Mouse (Mus musculus): ENCODE results near the gene Ccrl2. TPM values are rescaled to one million over a fixed set of nuclear protein-coding genes. Genes with fewer than 3 reads are reported as not detected.
A peak's percentile ranks its signal among the peaks of the same experiment; 100 is the strongest.

Ccrl2 gene
- total and polyA plus RNA-seq, 3 experiments = 0.19 to 0.75 TPM; not detected in 1

- TF ChIP-seq TAL1 (IDR thresholded peaks at IDR 0.05; ENCODE audit: low read length) = no peak
- no peak for TF ChIP-seq GABPA (IDR thresholded peaks at IDR 0.05; ENCODE audit: low read depth, low read length)
- no peak for TF ChIP-seq POLR2AphosphoS2 (IDR thresholded peaks at IDR 0.05; ENCODE audit: low read length)
- no peak for TF ChIP-seq CHD1 (IDR thresholded peaks at IDR 0.05; ENCODE audit: low read depth, low read length)
- no peak for TF ChIP-seq E2F4 (IDR thresholded peaks at IDR 0.05; ENCODE audit: borderline replicate concordance, low read depth, low read length)
- TF ChIP-seq TCF12 (IDR thresholded peaks at IDR 0.05; ENCODE audit: low read depth, low read length) = no peak
- no peak for TF ChIP-seq CTCF (IDR thresholded peaks at IDR 0.05 in 2 of 3, conservative IDR thresholded peaks at IDR 0.05 in 1 of 3; ENCODE audit: control insufficient read depth in 1 of 3, insufficient read depth in 1 of 3, low read depth in 2 of 3, low read length in 3 of 3, poor library complexity in 1 of 3, severe bottlenecking in 1 of 3)
- no peak for TF ChIP-seq SIN3A (IDR thresholded peaks at IDR 0.05; ENCODE audit: low read length)
- TF ChIP-seq SMC3 (IDR thresholded peaks at IDR 0.05; ENCODE audit: low read depth, low read length) = no peak
- no peak for TF ChIP-seq MEF2A (IDR thresholded peaks at IDR 0.05; ENCODE audit: extremely low read depth, insufficient replicate concordance, low read depth, low read length, poor library complexity, severe bottlenecking)
- TF ChIP-seq USF1 (IDR thresholded peaks at IDR 0.05; ENCODE audit: low read depth, low read length) = no peak
- no peak for TF ChIP-seq GATA1 (IDR thresholded peaks at IDR 0.05; ENCODE audit: low read depth, low read length)
- TF ChIP-seq MYB (IDR thresholded peaks at IDR 0.05; ENCODE audit: low read depth, low read length) = no peak
- no peaks in the 10 kb centered on the region for H3K9me3 ChIP-seq (replicated peaks; ENCODE audit: insufficient read depth, low read length)
- H3K27me3 ChIP-seq (ENCODE audit: control insufficient read depth in 1 of 2, insufficient read depth in 2 of 2, low read length in 2 of 2) = no peaks in the 10 kb centered on the region
- no peak overlapping the region for H3K9ac ChIP-seq (ENCODE audit: control insufficient read depth, low read depth, low read length, poor library complexity, severe bottlenecking)
- H3K4me1 ChIP-seq (ENCODE audit: control insufficient read depth in 1 of 2, insufficient read depth in 2 of 2, low read length in 2 of 2) = no peaks in the 10 kb centered on the region; a peak in 1 of 4 replicates
- no peaks in the 10 kb centered on the region for H3K79me2 ChIP-seq (ENCODE audit: control insufficient read depth, insufficient read depth, low read length, poor library complexity)
- DNase-seq (ENCODE audit: low read depth, low spot score) = peak; percentile 24
- no peaks in the 10 kb centered on the region for H3K36me3 ChIP-seq (ENCODE audit: control insufficient read depth in 1 of 2, insufficient read depth in 2 of 2, low read length in 2 of 2)
- no peak overlapping the region for H3K4me3 ChIP-seq (ENCODE audit: control insufficient read depth in 1 of 2, insufficient read depth in 1 of 2, low read depth in 2 of 2, low read length in 2 of 2)
- no peak overlapping the region for H3K27ac ChIP-seq (ENCODE audit: control insufficient read depth, low read depth, low read length)
Observed at GRCm38 (mm10) chr9:111046222-111046621, 11.1 kb downstream of the Ccrl2 start.

- Histone ChIP-seq H3K27ac (ENCODE audit: control insufficient read depth, low read depth, low read length) (no peak overlapping the region), H3K4me3 (ENCODE audit: control insufficient read depth in 1 of 2, insufficient read depth in 1 of 2, low read depth in 2 of 2, low read length in 2 of 2) (no peak overlapping the region), H3K9ac (ENCODE audit: control insufficient read depth, low read depth, low read length, poor library complexity, severe bottlenecking) (no peak overlapping the region), H3K27me3 (ENCODE audit: control insufficient read depth in 1 of 2, insufficient read depth in 2 of 2, low read length in 2 of 2) (no peaks in the 10 kb centered on the region), H3K36me3 (ENCODE audit: control insufficient read depth in 1 of 2, insufficient read depth in 2 of 2, low read length in 2 of 2) (no peaks in the 10 kb centered on the region), H3K9me3 (replicated peaks; ENCODE audit: insufficient read depth, low read length) (no peaks in the 10 kb centered on the region), H3K79me2 (ENCODE audit: control insufficient read depth, insufficient read depth, low read length, poor library complexity) (no peaks in the 10 kb centered on the region), H3K4me1 (ENCODE audit: control insufficient read depth in 1 of 2, insufficient read depth in 2 of 2, low read length in 2 of 2) (no peaks in the 10 kb centered on the region; a peak in 1 of 4 replicates)
- DNase-seq (ENCODE audit: low read depth, low spot score) = no peak
- no peak for TF ChIP-seq HCFC1 (IDR thresholded peaks at IDR 0.05; ENCODE audit: low read depth, low read length)
- TF ChIP-seq ZC3H11A (IDR thresholded peaks at IDR 0.05; ENCODE audit: low read depth, low read length) = no peak
- TF ChIP-seq USF2 (IDR thresholded peaks at IDR 0.05; ENCODE audit: borderline replicate concordance in 1 of 2, insufficient read depth in 1 of 2, low read depth in 1 of 2, low read length in 2 of 2) = no peak
- no peak for TF ChIP-seq TCF12 (IDR thresholded peaks at IDR 0.05; ENCODE audit: low read depth, low read length)
- no peak for TF ChIP-seq EP300 (IDR thresholded peaks at IDR 0.05; ENCODE audit: low read depth in 1 of 2, low read length in 2 of 2)
- TF ChIP-seq RAD21 (IDR thresholded peaks at IDR 0.05; ENCODE audit: low read depth, low read length) = no peak
- TF ChIP-seq MYB (IDR thresholded peaks at IDR 0.05; ENCODE audit: low read depth, low read length) = no peak
- no peak for TF ChIP-seq NELFE (IDR thresholded peaks at IDR 0.05; ENCODE audit: low read depth, low read length)
- no peak for TF ChIP-seq NRF1 (IDR thresholded peaks at IDR 0.05; ENCODE audit: insufficient read depth, low read depth, low read length, poor library complexity, severe bottlenecking)
- TF ChIP-seq POLR2AphosphoS5 (IDR thresholded peaks at IDR 0.05; ENCODE audit: borderline replicate concordance, low read depth, low read length) = no peak
- no peak for TF ChIP-seq CHD2 (IDR thresholded peaks at IDR 0.05; ENCODE audit: low read length)
- TF ChIP-seq ETS1 (IDR thresholded peaks at IDR 0.05; ENCODE audit: low read depth, low read length) = no peak
- no peak for TF ChIP-seq UBTF (IDR thresholded peaks at IDR 0.05; ENCODE audit: borderline replicate concordance, insufficient read depth, low read depth, low read length)
- TF ChIP-seq SMC3 (IDR thresholded peaks at IDR 0.05; ENCODE audit: low read depth, low read length) = no peak
- TF ChIP-seq KAT2A (conservative IDR thresholded peaks at IDR 0.05; ENCODE audit: low read depth, low read length) = no peak
- TF ChIP-seq TAL1 (IDR thresholded peaks at IDR 0.05; ENCODE audit: low read length) = no peak
Observed at GRCm38 (mm10) chr9:111042266-111042665, 15.1 kb downstream of the Ccrl2 start.

Measured in MEL (cell line).